Mouse (Mus musculus) liver, embryonic 14.5 days (tissue): ENCODE results near the gene Smad3.

ENCODE experiments used
- CTCF ChIP-seq: IDR thresholded peaks from 2 replicates; pipeline ENCODE4 v1.5.1; 2016; ENCODE audit warnings: antibody characterized with exemption, low read depth, control low read depth
- EP300 ChIP-seq: IDR thresholded peaks from 2 replicates; pipeline ENCODE4 v1.6.1; 2016; ENCODE audit warnings: antibody characterized with exemption, low read depth

DNA sequence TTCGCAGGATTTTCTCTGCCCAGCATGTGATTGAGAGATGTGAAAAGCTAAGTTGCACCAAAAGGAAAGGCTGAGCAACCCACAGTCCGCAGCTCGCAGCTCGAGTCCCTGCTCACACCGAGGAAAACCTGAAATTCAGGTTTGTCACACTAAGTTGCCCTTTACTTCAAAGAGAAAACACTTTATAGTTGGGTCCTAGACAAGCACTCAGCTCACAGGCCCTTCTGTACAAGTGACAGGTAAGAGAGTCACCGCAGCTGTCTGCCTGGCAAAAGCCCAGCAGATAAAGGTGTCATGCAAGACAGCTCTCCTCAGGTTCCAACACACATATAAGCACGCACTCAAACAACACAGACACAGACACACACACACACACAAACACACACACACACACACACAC lies 5.2 kb downstream of the Smad3 start:
- TF ChIP-seq CTCF (no peak), EP300 (no peak)
